Mouse (Mus musculus): Measurements from ENCODE around the gene Gla. TPM values are rescaled to one million over a fixed set of nuclear protein-coding genes. Genes with fewer than 3 reads are reported as not detected.
A peak's percentile ranks its signal among the peaks of the same experiment; 100 is the strongest.

Gene Gla
- total and polyA plus RNA-seq, 2 experiments from 2014 or later = 1.5 to 4.1 TPM

- no peak for ATAC-seq (ENCODE audit: insufficient read depth, low read depth)
- no peak for DNase-seq (ENCODE audit: low spot score)
- H3K27me3 ChIP-seq (ENCODE audit: control insufficient read depth, insufficient read depth, low read length) = no peaks in the 10 kb centered on the region
Observed at GRCm38 (mm10) chrX:134635860-134636259, 34.9 kb upstream of the Gla start.

GRCm38 (mm10) chrX:134635111-134635510 is 34.2 kb upstream of the Gla start:
- no peak overlapping the region for H3K27ac ChIP-seq (ENCODE audit: low read depth)
- no peak for TF ChIP-seq CTCF (IDR thresholded peaks at IDR 0.05; ENCODE audit: low read depth)
- no peak for TF ChIP-seq EP300 (IDR thresholded peaks at IDR 0.05; ENCODE audit: low read depth)
- no peaks in the 10 kb centered on the region for H3K36me3 ChIP-seq (replicated peaks; ENCODE audit: control insufficient read depth, insufficient read depth, low read length)
- H3K4me2 ChIP-seq (ENCODE audit: low read depth, low read length) = no peak overlapping the region
- H3K27me3 ChIP-seq (ENCODE audit: control insufficient read depth, insufficient read depth, low read length) = no peaks in the 10 kb centered on the region
- DNase-seq (ENCODE audit: low spot score) (no peak), ATAC-seq (ENCODE audit: insufficient read depth, low read depth) (no peak)
- no peaks in the 10 kb centered on the region for H3K4me1 ChIP-seq (ENCODE audit: control insufficient read depth, insufficient read depth)
- no peak overlapping the region for H3K9ac ChIP-seq (replicated peaks; ENCODE audit: low read depth, low read length)
- 36% methylated on average over 3 of the region's 3 CpGs for WGBS
- H3K4me3 ChIP-seq (ENCODE audit: low read depth, low read length) = no peak overlapping the region
- H3K9me3 ChIP-seq (replicated peaks; ENCODE audit: control insufficient read depth, low read length) = no peaks in the 10 kb centered on the region

More at GRCm38 (mm10) chrX:134635860-134636259, 34.9 kb upstream of the Gla start:
- H3K9ac ChIP-seq (replicated peaks; ENCODE audit: low read depth, low read length) = no peak overlapping the region
- H3K9me3 ChIP-seq (replicated peaks; ENCODE audit: control insufficient read depth, low read length) = no peaks in the 10 kb centered on the region
- no peak for TF ChIP-seq CTCF (IDR thresholded peaks at IDR 0.05; ENCODE audit: low read depth)
- 0 out of 2 replicates have a peak, but pooled peaks have one; percentile 40 for TF ChIP-seq EP300 (IDR thresholded peaks at IDR 0.05; ENCODE audit: low read depth)
- no peak overlapping the region for H3K27ac ChIP-seq (ENCODE audit: low read depth)
- H3K4me1 ChIP-seq (ENCODE audit: control insufficient read depth, insufficient read depth) = no peaks in the 10 kb centered on the region
- no peak overlapping the region for H3K4me3 ChIP-seq (ENCODE audit: low read depth, low read length)
- no peak overlapping the region for H3K4me2 ChIP-seq (ENCODE audit: low read depth, low read length)
- WGBS = 48% methylated on average over 3 of the region's 3 CpGs
- no peaks in the 10 kb centered on the region for H3K36me3 ChIP-seq (replicated peaks; ENCODE audit: control insufficient read depth, insufficient read depth, low read length)

GRCm38 (mm10) chrX:134632710-134633109 is 31.8 kb upstream of the Gla start:
- Histone ChIP-seq H3K27me3 (ENCODE audit: control insufficient read depth, insufficient read depth, low read length) (no peaks in the 10 kb centered on the region), H3K9me3 (replicated peaks; ENCODE audit: control insufficient read depth, low read length) (no peaks in the 10 kb centered on the region), H3K4me1 (ENCODE audit: control insufficient read depth, insufficient read depth) (no peaks in the 10 kb centered on the region), H3K9ac (replicated peaks; ENCODE audit: low read depth, low read length) (no peak overlapping the region), H3K36me3 (replicated peaks; ENCODE audit: control insufficient read depth, insufficient read depth, low read length) (no peaks in the 10 kb centered on the region), H3K4me3 (ENCODE audit: low read depth, low read length) (no peak overlapping the region), H3K4me2 (ENCODE audit: low read depth, low read length) (no peak overlapping the region), H3K27ac (ENCODE audit: low read depth) (no peak overlapping the region)
- TF ChIP-seq CTCF (IDR thresholded peaks at IDR 0.05; ENCODE audit: low read depth) = no peak
- TF ChIP-seq EP300 (IDR thresholded peaks at IDR 0.05; ENCODE audit: low read depth) = no peak
- DNase-seq (ENCODE audit: low spot score) (no peak), ATAC-seq (ENCODE audit: insufficient read depth, low read depth) (no peak)
- WGBS = 71% methylated on average over 5 of the region's 5 CpGs

GRCm38 (mm10) chrX:134628200-134628599 is 27.3 kb upstream of the Gla start:
- ATAC-seq (ENCODE audit: insufficient read depth, low read depth) = no peak
- 54% methylated on average over 2 of the region's 2 CpGs for WGBS
- TF ChIP-seq CTCF (IDR thresholded peaks at IDR 0.05; ENCODE audit: low read depth) = no peak
- TF ChIP-seq EP300 (IDR thresholded peaks at IDR 0.05; ENCODE audit: low read depth) = no peak

GRCm38 (mm10) chrX:134623350-134623749 is 22.4 kb upstream of the Gla start:
- Histone ChIP-seq H3K27ac (ENCODE audit: low read depth) (no peak overlapping the region), H3K36me3 (replicated peaks; ENCODE audit: control insufficient read depth, insufficient read depth, low read length) (no peaks in the 10 kb centered on the region), H3K9ac (replicated peaks; ENCODE audit: low read depth, low read length) (no peak overlapping the region), H3K4me1 (ENCODE audit: control insufficient read depth, insufficient read depth) (no peaks in the 10 kb centered on the region), H3K4me3 (ENCODE audit: low read depth, low read length) (no peak overlapping the region), H3K9me3 (replicated peaks; ENCODE audit: control insufficient read depth, low read length) (no peaks in the 10 kb centered on the region), H3K27me3 (ENCODE audit: control insufficient read depth, insufficient read depth, low read length) (no peaks in the 10 kb centered on the region), H3K4me2 (ENCODE audit: low read depth, low read length) (no peak overlapping the region)
- WGBS = 58% methylated on average over 4 of the region's 4 CpGs
- no peak for TF ChIP-seq CTCF (IDR thresholded peaks at IDR 0.05; ENCODE audit: low read depth)
- no peak for TF ChIP-seq EP300 (IDR thresholded peaks at IDR 0.05; ENCODE audit: low read depth)
- DNase-seq (ENCODE audit: low spot score) = no peak
- no peak for ATAC-seq (ENCODE audit: insufficient read depth, low read depth)

More at GRCm38 (mm10) chrX:134628200-134628599, 27.3 kb upstream of the Gla start:
- Histone ChIP-seq H3K9me3 (replicated peaks; ENCODE audit: control insufficient read depth, low read length) (no peaks in the 10 kb centered on the region), H3K27me3 (ENCODE audit: control insufficient read depth, insufficient read depth, low read length) (no peaks in the 10 kb centered on the region), H3K4me3 (ENCODE audit: low read depth, low read length) (no peak overlapping the region), H3K27ac (ENCODE audit: low read depth) (no peak overlapping the region), H3K4me2 (ENCODE audit: low read depth, low read length) (no peak overlapping the region), H3K4me1 (ENCODE audit: control insufficient read depth, insufficient read depth) (no peaks in the 10 kb centered on the region), H3K9ac (replicated peaks; ENCODE audit: low read depth, low read length) (no peak overlapping the region), H3K36me3 (replicated peaks; ENCODE audit: control insufficient read depth, insufficient read depth, low read length) (no peaks in the 10 kb centered on the region)
- DNase-seq (ENCODE audit: low spot score) = no peak

GRCm38 (mm10) chrX:134621685-134622084 is 20.8 kb upstream of the Gla start:
- ATAC-seq (ENCODE audit: insufficient read depth, low read depth) = no peak

More at GRCm38 (mm10) chrX:134621685-134622084, 20.8 kb upstream of the Gla start:
- H3K4me2 ChIP-seq (ENCODE audit: low read depth, low read length) = no peak overlapping the region
- no peaks in the 10 kb centered on the region for H3K36me3 ChIP-seq (replicated peaks; ENCODE audit: control insufficient read depth, insufficient read depth, low read length)
- H3K27ac ChIP-seq (ENCODE audit: low read depth) = no peak overlapping the region
- no peak overlapping the region for H3K4me3 ChIP-seq (ENCODE audit: low read depth, low read length)
- no peak for TF ChIP-seq CTCF (IDR thresholded peaks at IDR 0.05; ENCODE audit: low read depth)
- TF ChIP-seq EP300 (IDR thresholded peaks at IDR 0.05; ENCODE audit: low read depth) = no peak
- no peak overlapping the region for H3K9ac ChIP-seq (replicated peaks; ENCODE audit: low read depth, low read length)
- 57% methylated on average over 3 of the region's 3 CpGs for WGBS
- no peaks in the 10 kb centered on the region for H3K27me3 ChIP-seq (ENCODE audit: control insufficient read depth, insufficient read depth, low read length)
- no peaks in the 10 kb centered on the region for H3K4me1 ChIP-seq (ENCODE audit: control insufficient read depth, insufficient read depth)
- H3K9me3 ChIP-seq (replicated peaks; ENCODE audit: control insufficient read depth, low read length) = no peaks in the 10 kb centered on the region
- no peak for DNase-seq (ENCODE audit: low spot score)

All from heart, postnatal 0 days (tissue).